Mouse (Mus musculus): ENCODE data around the gene Higd1c. TPM values are rescaled to one million over a fixed set of nuclear protein-coding genes. Genes with fewer than 3 reads are reported as not detected.
A peak's percentile ranks its signal among the peaks of the same experiment; 100 is the strongest.

The Higd1c gene
- polyA plus RNA-seq, 1 experiment from 2014 or later, result not detected

DNA sequence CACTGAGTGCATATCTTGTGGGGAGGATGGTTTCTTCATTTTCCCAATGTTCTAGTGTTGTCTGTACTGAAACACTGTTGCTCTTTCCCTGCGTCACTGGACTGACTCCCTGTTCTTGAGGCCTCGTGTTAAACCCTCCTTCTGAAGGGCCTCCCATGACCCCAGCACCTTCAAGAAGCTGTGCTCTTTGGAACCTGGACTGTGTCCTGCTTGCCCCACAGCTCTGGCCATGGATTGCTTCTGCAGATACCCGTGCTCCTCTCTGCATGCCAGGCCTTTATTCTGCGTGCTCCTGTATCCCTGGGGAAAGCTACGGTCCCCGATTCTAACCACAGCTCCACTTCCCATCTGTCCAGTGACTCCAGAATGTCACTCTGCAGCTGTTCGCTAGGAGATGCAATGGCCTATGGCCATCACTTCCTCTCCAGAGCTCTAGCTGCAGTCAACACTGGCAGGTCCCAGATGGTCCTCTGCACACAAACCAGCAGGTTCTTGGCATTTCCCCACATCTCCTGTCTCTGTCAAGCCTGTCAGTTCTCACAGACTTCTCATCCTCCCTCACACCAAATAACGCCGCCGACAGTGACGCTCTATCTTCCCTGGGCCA, 65.7 kb downstream of the Higd1c start:
- H3K36me3 ChIP-seq, result no peaks in the 10 kb centered on the region
- no peak overlapping the region for H3K4me3 ChIP-seq
- no peaks in the 10 kb centered on the region for H3K9me3 ChIP-seq
- H3K27ac ChIP-seq (replicated peaks), result no peak overlapping the region
- H3K27me3 ChIP-seq, result peaks cover 7% of the 10 kb centered on the region; the same call in 1 of the 2 replicates
- H3K9ac ChIP-seq (replicated peaks), result no peak overlapping the region
- WGBS, result 64% methylated on average over 11 of the region's 11 CpGs
- ATAC-seq (replicated peaks), result 0 out of 2 replicates have a peak, but pooled peaks have one; percentile 32
- H3K4me1 ChIP-seq, result no peaks in the 10 kb centered on the region
- no peak overlapping the region for H3K4me2 ChIP-seq (replicated peaks)

DNA sequence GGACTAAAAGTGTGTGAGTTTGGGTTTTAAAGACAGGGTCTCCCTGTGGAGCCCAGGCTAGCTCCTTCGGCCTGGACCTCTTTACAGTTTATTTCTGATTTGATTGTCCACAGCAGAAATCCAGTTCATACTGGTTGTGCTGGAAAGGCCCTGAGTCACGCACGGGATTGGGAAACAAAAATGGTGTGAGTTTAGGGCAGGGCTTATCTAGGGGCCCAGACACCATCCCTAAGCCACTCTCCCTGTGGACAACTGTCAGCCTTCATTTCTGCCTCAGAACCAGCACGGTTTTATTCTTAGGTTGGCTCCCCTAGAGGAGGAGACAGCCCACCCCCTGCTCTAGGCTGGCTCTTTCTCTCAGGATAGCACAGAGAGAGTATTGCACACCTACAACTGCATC, 68.9 kb downstream of the Higd1c start:
- Histone ChIP-seq H3K9me3 (no peaks in the 10 kb centered on the region), H3K27ac (replicated peaks) (no peak overlapping the region), H3K4me1 (no peaks in the 10 kb centered on the region), H3K4me3 (no peak overlapping the region), H3K27me3 (no peaks in the 10 kb centered on the region), H3K9ac (replicated peaks) (no peak overlapping the region), H3K36me3 (no peaks in the 10 kb centered on the region), H3K4me2 (replicated peaks) (no peak overlapping the region)
- WGBS, result 70% methylated on average over 4 of the region's 4 CpGs
- no peak for ATAC-seq (replicated peaks)

Other genes with a start within 250 kb of the Higd1c start
- 19.9 and 20.5 TPM in 2 replicates for gene Atf1, start 136.7 kb upstream of the Higd1c start, polyA plus RNA-seq (2015; fragmentation: Nextera tagmentation; extraction: Ambion mirVana)
- gene Tmprss12, start 83.7 kb upstream of the Higd1c start, polyA plus RNA-seq (2015; fragmentation: Nextera tagmentation; extraction: Ambion mirVana), result not detected in 2 replicates
- 2.8 and 5.4 TPM in 2 replicates for gene Mettl7a1, start 60.4 kb upstream of the Higd1c start, polyA plus RNA-seq (2015; fragmentation: Nextera tagmentation; extraction: Ambion mirVana)
- not detected in 2 replicates for gene Mettl7a3, start 29.6 kb upstream of the Higd1c start, polyA plus RNA-seq (2015; fragmentation: Nextera tagmentation; extraction: Ambion mirVana)
- not detected in 2 replicates for gene Methig1, start 11.4 kb upstream of the Higd1c start, polyA plus RNA-seq (2015; fragmentation: Nextera tagmentation; extraction: Ambion mirVana)
- gene Mettl7a2, start 11.3 kb upstream of the Higd1c start, polyA plus RNA-seq (2015; fragmentation: Nextera tagmentation; extraction: Ambion mirVana), result not detected in 2 replicates
- gene Gm5475, start 57.6 kb downstream of the Higd1c start, polyA plus RNA-seq (2015; fragmentation: Nextera tagmentation; extraction: Ambion mirVana), result 0.06 TPM in 1 of 2 replicates, not detected in the other
- gene Slc11a2, start 60.5 kb downstream of the Higd1c start, polyA plus RNA-seq (2015; fragmentation: Nextera tagmentation; extraction: Ambion mirVana), result 22.2 and 23.5 TPM in 2 replicates
- gene Letmd1, start 104.5 kb downstream of the Higd1c start, polyA plus RNA-seq (2015; fragmentation: Nextera tagmentation; extraction: Ambion mirVana), result 51.5 and 52.3 TPM in 2 replicates
- 54.9 and 55.6 TPM in 2 replicates for gene Csrnp2, start 130.9 kb downstream of the Higd1c start, polyA plus RNA-seq (2015; fragmentation: Nextera tagmentation; extraction: Ambion mirVana)
- 30.0 and 33.6 TPM in 2 replicates for gene Tfcp2, start 187.5 kb downstream of the Higd1c start, polyA plus RNA-seq (2015; fragmentation: Nextera tagmentation; extraction: Ambion mirVana)
- gene Pou6f1, start 235.4 kb downstream of the Higd1c start, polyA plus RNA-seq (2015; fragmentation: Nextera tagmentation; extraction: Ambion mirVana), result 50.4 and 51.3 TPM in 2 replicates